Mouse (Mus musculus) adipose tissue, adult 10 weeks (tissue): ENCODE data around the gene Eef1akmt3. TPM values are rescaled to one million over a fixed set of nuclear protein-coding genes. Genes with fewer than 3 reads are reported as not detected.

Experiments
- polyA plus RNA-seq: library from polyadenylated mRNA; stranded (reverse); fragments of 350-450 nt; fragmentation: Illumina TruSeq; extraction: RNeasy Lipid Tissue Mini Kit (QIAGEN cat#74804); gene quantifications from one replicate; pipeline ENCODE4 v1.2.3, GENCODE M21; 2014; ENCODE audit warnings: low read depth, low replicate concordance

Gene Eef1akmt3
- polyA plus RNA-seq = 0.53 TPM

GRCm38 (mm10) chr10:127041274-127041766 lies at the start of gene Eef1akmt3, which contains the start of gene Mettl1:
Gene Eef1akmt3 (minus strand): TSS chr10:127041513.
Gene Mettl1 (plus strand): TSS chr10:127041414.

GRCm38 (mm10) chr10:127075080-127075479 lies 33.8 kb upstream of the Eef1akmt3 start, which contains the start of gene Agap2:
Gene Agap2 (plus strand): TSS chr10:127075284.

GRCm38 (mm10) chr10:127070190-127071121 lies 29.1 kb upstream of the Eef1akmt3 start, which contains the start of gene Tspan31:
Gene Tspan31 (minus strand): TSS chr10:127070264.

GRCm38 (mm10) chr10:127063239-127063872 lies 22.0 kb upstream of the Eef1akmt3 start, which contains the start of gene Cdk4:
Gene Cdk4 (plus strand): TSS chr10:127063534.

GRCm38 (mm10) chr10:127059968-127060916 lies 18.9 kb upstream of the Eef1akmt3 start, which contains the start of gene March9:
Gene March9 (minus strand): TSS chr10:127060184.

GRCm38 (mm10) chr10:127047954-127048353 lies 6.6 kb upstream of the Eef1akmt3 start, which contains the start of gene Cyp27b1:
Gene Cyp27b1 (plus strand): TSS chr10:127048250.

GRCm38 (mm10) chr10:127030336-127031296 lies 10.7 kb downstream of the Eef1akmt3 start, which contains the start of gene Tsfm:
Gene Tsfm (minus strand): TSS chr10:127030840.

GRCm38 (mm10) chr10:127000529-127000928 lies 40.8 kb downstream of the Eef1akmt3 start, which contains the start of gene Avil:
Gene Avil (plus strand): TSS chr10:127000709.

Other genes with a start within 250 kb of the Eef1akmt3 start
- 6.1 TPM for gene Atp23, start 140.2 kb downstream of the Eef1akmt3 start, polyA plus RNA-seq
- gene Ctdsp2, start 62.8 kb downstream of the Eef1akmt3 start, polyA plus RNA-seq = 107 TPM
- gene Avil, start 40.8 kb downstream of the Eef1akmt3 start, polyA plus RNA-seq = 0.19 TPM
- gene Tsfm, start 10.7 kb downstream of the Eef1akmt3 start, polyA plus RNA-seq = 25.2 TPM
- gene Mettl1, start 99 bp downstream of the Eef1akmt3 start, polyA plus RNA-seq = 26.8 TPM
- 0.27 TPM for gene Cyp27b1, start 6.7 kb upstream of the Eef1akmt3 start, polyA plus RNA-seq
- gene March9, start 18.7 kb upstream of the Eef1akmt3 start, polyA plus RNA-seq = 6.8 TPM
- gene Cdk4, start 22.0 kb upstream of the Eef1akmt3 start, polyA plus RNA-seq = 186 TPM
- gene Tspan31, start 28.8 kb upstream of the Eef1akmt3 start, polyA plus RNA-seq = 87.3 TPM
- gene Agap2, start 33.8 kb upstream of the Eef1akmt3 start, polyA plus RNA-seq = 3.9 TPM
- 160 TPM for gene Os9, start 79.6 kb upstream of the Eef1akmt3 start, polyA plus RNA-seq
- gene B4galnt1, start 123.7 kb upstream of the Eef1akmt3 start, polyA plus RNA-seq = 73.3 TPM
- gene Slc26a10, start 139.1 kb upstream of the Eef1akmt3 start, polyA plus RNA-seq = 1.5 TPM
- gene Arhgef25, start 148.6 kb upstream of the Eef1akmt3 start, polyA plus RNA-seq = 29.2 TPM
- 73.3 TPM for gene Dtx3, start 154.2 kb upstream of the Eef1akmt3 start, polyA plus RNA-seq
- gene Pip4k2c, start 170.1 kb upstream of the Eef1akmt3 start, polyA plus RNA-seq = 87.8 TPM
- 2.7 TPM for gene Kif5a, start 221.8 kb upstream of the Eef1akmt3 start, polyA plus RNA-seq
- gene Dctn2, start 224.9 kb upstream of the Eef1akmt3 start, polyA plus RNA-seq = 189 TPM
- gene Mbd6, start 247.5 kb upstream of the Eef1akmt3 start, polyA plus RNA-seq = 36.5 TPM